7 mouse cellular contexts compared by ENCODE assay signal in the genomic region with DNA sequence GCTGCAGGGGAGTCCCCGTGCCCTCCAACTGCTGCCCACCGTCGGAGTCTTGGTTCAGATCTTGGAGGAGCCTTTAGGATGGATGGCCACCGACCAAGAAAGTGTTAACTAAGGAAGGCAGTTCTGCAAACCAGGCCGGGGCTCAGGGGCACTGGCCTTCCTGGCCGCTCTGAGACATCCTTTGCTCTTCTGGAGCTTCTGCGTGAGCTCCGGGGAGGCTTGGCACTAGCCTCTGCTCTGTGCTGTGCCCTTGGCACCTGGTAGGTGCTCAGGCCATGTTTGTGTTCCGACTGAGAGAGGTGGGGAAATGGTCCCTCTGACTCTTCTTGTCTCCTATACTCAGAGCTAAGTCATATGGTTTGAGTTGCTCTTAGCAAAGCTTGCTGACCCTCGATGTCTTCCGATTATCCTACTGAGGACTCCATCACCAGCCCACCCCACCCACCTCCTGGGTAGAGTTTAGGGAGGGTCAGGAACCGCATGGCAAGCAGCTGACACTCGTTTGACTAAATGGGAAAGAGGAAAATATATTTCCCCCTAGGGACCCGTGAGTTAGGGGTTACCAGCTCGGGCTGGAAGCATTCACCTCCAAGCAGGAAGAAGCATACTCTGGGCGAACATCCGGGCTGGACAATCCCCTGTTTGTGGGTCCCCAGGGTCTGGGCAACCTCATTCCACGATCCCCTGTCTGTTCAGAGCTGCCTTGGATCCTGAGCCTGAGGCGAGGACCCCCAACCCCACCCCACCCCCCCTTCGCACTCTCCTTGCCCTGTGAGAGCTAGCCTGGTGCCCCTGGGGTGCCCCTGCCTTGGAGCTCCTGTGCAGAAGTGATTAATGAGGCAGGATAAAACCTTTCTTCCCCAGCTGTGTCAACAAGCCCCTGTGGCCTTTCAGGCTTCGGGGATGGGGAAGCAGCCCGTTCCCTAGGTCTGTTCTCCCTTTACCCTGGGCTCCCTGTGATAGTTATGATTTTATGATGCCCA. TPM values are rescaled to one million over a fixed set of nuclear protein-coding genes. Genes with fewer than 3 reads are reported as not detected.
DNase-seq lines count a peak whose midpoint lies in the region; ATAC-seq and TF ChIP-seq lines count a peak whose summit lies in the region.

No protein-coding gene starts in this region.

- H3K4me2 ChIP-seq in liver, embryonic 11.5 days: peak overlapping the region; percentile 45; the same call in 1 of the 2 replicates
- H3K4me2 ChIP-seq in liver, postnatal 0 days (ENCODE audit: low read depth, low read length): no peak overlapping the region
- peak overlapping the region; percentile 53; the same call in 1 of the 2 replicates for H3K4me2 ChIP-seq in forebrain, embryonic 13.5 days

- DNase-seq in liver, embryonic 11.5 days (ENCODE audit: low spot score): no peak
- no peak for DNase-seq in liver, postnatal 0 days
- DNase-seq in kidney, postnatal 14 days: peak; percentile 26
- DNase-seq in retina, embryonic 14.5 days (ENCODE audit: low spot score): peak; percentile 46
- no peak for DNase-seq in cerebellum, adult 9-11 months

- 23% methylated on average over 22 of the region's 22 CpGs for WGBS in liver, embryonic 11.5 days
- 21% methylated on average over 22 of the region's 22 CpGs for WGBS in liver, postnatal 0 days (ENCODE audit: insufficient replicate concordance)
- WGBS in forebrain, embryonic 13.5 days: 26% methylated on average over 22 of the region's 22 CpGs

- no peak overlapping the region for H3K9ac ChIP-seq in liver, embryonic 11.5 days (ENCODE audit: low read depth, low read length)
- no peak overlapping the region for H3K9ac ChIP-seq in liver, postnatal 0 days (replicated peaks)
- no peak overlapping the region for H3K9ac ChIP-seq in forebrain, embryonic 13.5 days

- TF ChIP-seq EP300 in liver, postnatal 0 days (IDR thresholded peaks at IDR 0.05; ENCODE audit: low read depth): no peak

- 0 out of 2 replicates have a peak, but pooled peaks cover 3% of the 10 kb centered on the region for H3K9me3 ChIP-seq in liver, embryonic 11.5 days (ENCODE audit: control insufficient read depth, low read length)
- peaks cover 4% of the 10 kb centered on the region; the same call in 1 of the 2 replicates for H3K9me3 ChIP-seq in liver, postnatal 0 days (ENCODE audit: low read length)
- H3K9me3 ChIP-seq in forebrain, embryonic 13.5 days (replicated peaks): peaks cover 3% of the 10 kb centered on the region; the same call in 1 of the 2 replicates

- no peaks in the 10 kb centered on the region for H3K36me3 ChIP-seq in liver, embryonic 11.5 days (ENCODE audit: control insufficient read depth, insufficient read depth, low read length)
- H3K36me3 ChIP-seq in liver, postnatal 0 days (replicated peaks; ENCODE audit: insufficient read depth, low read length): no peaks in the 10 kb centered on the region
- H3K36me3 ChIP-seq in forebrain, embryonic 13.5 days (ENCODE audit: poor library complexity, severe bottlenecking): no peaks in the 10 kb centered on the region

- H3K4me3 ChIP-seq in liver, embryonic 11.5 days (ENCODE audit: low read depth, low read length): no peak overlapping the region
- H3K4me3 ChIP-seq in liver, postnatal 0 days (ENCODE audit: low read depth, low read length): no peak overlapping the region
- no peak overlapping the region for H3K4me3 ChIP-seq in forebrain, embryonic 13.5 days

- H3K27me3 ChIP-seq in liver, embryonic 11.5 days (replicated peaks; ENCODE audit: control insufficient read depth, insufficient read depth, low read length): peaks cover 11% of the 10 kb centered on the region
- peaks cover 21% of the 10 kb centered on the region for H3K27me3 ChIP-seq in liver, postnatal 0 days (ENCODE audit: insufficient read depth, low read length)
- peaks cover 8% of the 10 kb centered on the region; the same call in 1 of the 2 replicates for H3K27me3 ChIP-seq in forebrain, embryonic 13.5 days

- H3K4me1 ChIP-seq in liver, embryonic 11.5 days (replicated peaks; ENCODE audit: control insufficient read depth, insufficient read depth, low read length): peaks cover 4% of the 10 kb centered on the region; the same call in 1 of the 2 replicates
- H3K4me1 ChIP-seq in liver, postnatal 0 days (ENCODE audit: insufficient read depth): no peaks in the 10 kb centered on the region
- H3K4me1 ChIP-seq in forebrain, embryonic 13.5 days: peaks cover 7% of the 10 kb centered on the region; the same call in 1 of the 2 replicates

- no peak for TF ChIP-seq CTCF in liver, postnatal 0 days (IDR thresholded peaks at IDR 0.05; ENCODE audit: low read depth)

- no peak for ATAC-seq in liver, embryonic 11.5 days (replicated peaks; ENCODE audit: low FRiP score)
- no peak for ATAC-seq in liver, postnatal 0 days
- ATAC-seq in forebrain, embryonic 13.5 days: no peak
- ATAC-seq in megakaryocyte-erythroid progenitor cell, adult 5-6 weeks (replicated peaks; ENCODE audit: low FRiP score, low TSS enrichment, poor library complexity, severe bottlenecking): no peak

- H3K27ac ChIP-seq in liver, embryonic 11.5 days (ENCODE audit: low read depth, low read length): no peak overlapping the region
- no peak overlapping the region for H3K27ac ChIP-seq in liver, postnatal 0 days (ENCODE audit: low read depth)
- H3K27ac ChIP-seq in forebrain, embryonic 13.5 days: no peak overlapping the region

RNA-seq across cellular contexts. Expression of a gene that starts 30.2 kb away (rescaled TPM):
- 3.3 and 3.9 TPM in 2 replicates for polyA plus RNA-seq in liver, embryonic 11.5 days (2014; fragmentation: Nextera tagmentation; extraction: Ambion mirVana)
- 0.15 and 0.39 TPM in 2 replicates for polyA plus RNA-seq in liver, postnatal 0 days (2015; fragmentation: Nextera tagmentation; extraction: Ambion mirVana)
- 2.4 and 3.3 TPM in 2 replicates for polyA plus RNA-seq in forebrain, embryonic 13.5 days (2015; fragmentation: Nextera tagmentation; extraction: Ambion mirVana)
- not detected in 2 replicates for total RNA-seq in megakaryocyte-erythroid progenitor cell, adult 5-6 weeks (2014; fragmentation: Nextera tagmentation)
- total RNA-seq in megakaryocyte-erythroid progenitor cell, adult 5-6 weeks (2017): not detected in 2 replicates

Comparison
In these comparisons a context has a peak if more than half of its experiments do, and no peak if none do; other contexts are left out.
1. DNase-seq: peak in kidney, postnatal 14 days (single experiment) and retina, embryonic 14.5 days (single experiment); none in liver, embryonic 11.5 days (single experiment), liver, postnatal 0 days (single experiment) and cerebellum, adult 9-11 months (single experiment).